Mouse (Mus musculus) liver, postnatal 0 days (tissue): Measurements from ENCODE around the gene Pced1b. TPM values are rescaled to one million over a fixed set of nuclear protein-coding genes. Genes with fewer than 3 reads are reported as not detected.
A peak's percentile ranks its signal among the peaks of the same experiment; 100 is the strongest.

ENCODE experiments used
- ATAC-seq: fragments of 200-750 bp; cut with Nextera tagmentation; 2 replicates; pipeline ENCODE4 v1.8.0; 2017; ENCODE audit warnings: mild to moderate bottlenecking, moderate library complexity
- DNase-seq: peaks from one replicate; pipeline ENCODE4 v3.0.0-alpha.2; 2016
- H3K27ac ChIP-seq: fragments of 300-500 bp; sonication (generic); 2 replicates; pipeline ENCODE4 v1.5.1; 2014; ENCODE audit warnings: antibody characterized with exemption, moderate library complexity, mild to moderate bottlenecking, low read depth
- H3K27me3 ChIP-seq: fragments of 300-500 bp; sonication (generic); 2 replicates; pipeline ENCODE4 v1.6.1; 2014; ENCODE audit warnings: low read length, control low read depth, mixed read lengths; ENCODE audit not compliant: insufficient read depth
- H3K36me3 ChIP-seq: fragments of 300-500 bp; sonication (generic); replicated peaks from 2 replicates; pipeline ENCODE4 v1.6.1; 2014; ENCODE audit warnings: mild to moderate bottlenecking, control low read depth, low read length, moderate library complexity, mixed read lengths; ENCODE audit not compliant: insufficient read depth
- H3K4me1 ChIP-seq: fragments of 300-500 bp; sonication (generic); 2 replicates; pipeline ENCODE4 v1.6.1; 2014; ENCODE audit warnings: antibody characterized with exemption, mild to moderate bottlenecking, control low read depth; ENCODE audit not compliant: insufficient read depth
- H3K4me2 ChIP-seq: fragments of 300-500 bp; sonication (generic); 2 replicates; pipeline ENCODE4 v1.6.1; 2014; ENCODE audit warnings: low read depth, mild to moderate bottlenecking, low read length, moderate library complexity, mixed read lengths
- H3K4me3 ChIP-seq: fragments of 300-500 bp; sonication (generic); 2 replicates; pipeline ENCODE4 v1.5.1; 2014; ENCODE audit warnings: low read depth, low read length
- H3K9ac ChIP-seq: fragments of 300-500 bp; sonication (generic); replicated peaks from 2 replicates; pipeline ENCODE4 v1.6.1; 2014; ENCODE audit warnings: mild to moderate bottlenecking, moderate library complexity
- H3K9me3 ChIP-seq: fragments of 300-500 bp; sonication (generic); 2 replicates; pipeline ENCODE4 v1.6.1; 2016; ENCODE audit warnings: mild to moderate bottlenecking, control low read depth, low read length, mixed read lengths
- CTCF ChIP-seq: sonication (generic); IDR thresholded peaks from 2 replicates; pipeline ENCODE4 v1.5.1; 2016; ENCODE audit warnings: antibody characterized with exemption, low read depth
- EP300 ChIP-seq: IDR thresholded peaks from 2 replicates; pipeline ENCODE4 v1.6.1; 2016; ENCODE audit warnings: antibody characterized with exemption, low read depth, mild to moderate bottlenecking
- WGBS: fragments of 180-500 bp; shearing (Covaris S2); extraction: QIAGEN DNeasy Blood & Tissue Kit; methylation state at CpG from one replicate; pipeline ENCODE4 v1.1.7; 2014; ENCODE audit not compliant: insufficient replicate concordance; 5-methylcytosine and 5-hydroxymethylcytosine counted together
- polyA plus RNA-seq: library from polyadenylated mRNA; unstranded; fragments of >200 nt; fragmentation: Nextera tagmentation; extraction: Ambion mirVana; gene quantifications from 2 replicates; pipeline ENCODE4 v1.2.1, GENCODE M21; 2015

Gene Pced1b
- polyA plus RNA-seq, 1 experiment from 2014 or later, result 2.8 TPM

DNA sequence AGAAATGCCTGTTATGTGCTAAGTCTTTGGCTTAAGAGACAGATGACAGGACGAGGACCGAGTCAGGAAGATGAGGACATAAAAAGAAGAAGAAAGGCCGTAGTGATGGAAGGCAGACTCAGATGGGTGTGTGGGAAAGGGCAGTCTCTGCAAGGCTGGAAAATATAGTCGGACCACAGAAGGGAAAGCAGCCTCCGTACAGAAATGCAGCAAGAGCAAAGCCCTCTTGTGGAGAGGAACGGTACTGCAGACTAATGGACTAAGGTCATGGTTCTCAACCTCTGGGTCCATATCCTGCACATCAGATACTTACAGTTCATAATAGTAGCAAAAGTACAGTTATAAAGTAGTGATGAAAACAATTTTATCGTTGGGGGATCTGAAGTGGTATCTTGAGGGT lies 11.7 kb upstream of the Pced1b start:
- WGBS, result 20% methylated on average over 7 of the region's 7 CpGs
- Histone ChIP-seq H3K27me3 (no peaks in the 10 kb centered on the region), H3K9ac (no peak overlapping the region), H3K9me3 (no peaks in the 10 kb centered on the region), H3K36me3 (no peaks in the 10 kb centered on the region), H3K4me3 (no peak overlapping the region), H3K4me1 (no peaks in the 10 kb centered on the region), H3K27ac (no peak overlapping the region), H3K4me2 (no peak overlapping the region)
- DNase-seq, result peak; percentile 72
- peak; percentile 95 for TF ChIP-seq CTCF
- no peak for TF ChIP-seq EP300
- no peak for ATAC-seq

DNA sequence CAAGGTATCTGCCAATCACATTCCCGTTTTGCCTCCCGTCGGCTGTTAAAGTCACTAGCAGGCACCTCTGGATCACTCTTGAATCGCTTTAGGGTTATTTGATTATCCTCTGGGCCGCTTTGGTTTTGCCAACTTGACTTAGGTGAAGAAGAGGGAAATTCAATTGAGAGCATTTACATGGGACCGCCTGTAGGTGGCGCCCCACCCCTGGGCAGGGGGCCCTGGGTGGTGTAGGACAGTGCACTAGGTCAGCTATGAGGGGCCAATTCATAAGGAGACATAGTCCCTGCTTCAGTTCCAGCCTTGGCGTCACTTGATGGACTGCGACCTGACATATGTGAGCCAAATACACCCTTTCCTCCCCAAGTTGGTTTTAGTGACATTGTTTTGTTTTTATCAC lies 10.0 kb upstream of the Pced1b start:
- H3K27me3 ChIP-seq, result no peaks in the 10 kb centered on the region
- peak; percentile 56 for ATAC-seq
- H3K4me3 ChIP-seq, result no peak overlapping the region
- H3K4me1 ChIP-seq, result no peaks in the 10 kb centered on the region
- no peak overlapping the region for H3K4me2 ChIP-seq
- H3K9me3 ChIP-seq, result no peaks in the 10 kb centered on the region
- H3K9ac ChIP-seq, result no peak overlapping the region
- no peak overlapping the region for H3K27ac ChIP-seq
- no peaks in the 10 kb centered on the region for H3K36me3 ChIP-seq
- 36% methylated on average over 9 of the region's 9 CpGs for WGBS
- TF ChIP-seq CTCF, result peak; percentile 85
- TF ChIP-seq EP300, result no peak
- peak; percentile 72 for DNase-seq

DNA sequence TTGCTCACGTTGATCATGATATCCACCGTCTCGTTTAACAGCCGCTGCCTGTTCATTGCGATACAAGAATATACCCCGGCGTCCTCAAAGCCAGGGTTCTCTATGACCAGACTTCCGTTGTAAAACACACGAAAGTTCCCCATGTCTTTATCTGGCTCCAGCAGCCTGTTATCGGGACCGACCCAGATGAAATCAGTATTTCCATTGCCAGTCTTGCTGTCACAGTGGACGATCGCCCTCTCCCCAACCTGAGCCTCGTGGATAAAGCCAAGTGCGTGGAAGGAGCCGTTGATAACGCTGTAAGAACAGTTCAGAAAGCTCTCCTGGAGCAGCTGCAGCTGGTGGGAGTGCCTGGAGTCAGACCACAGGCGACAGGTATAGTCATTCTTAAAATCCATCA lies 1.5 kb upstream of the Pced1b start:
- Histone ChIP-seq H3K36me3 (no peaks in the 10 kb centered on the region), H3K27me3 (peaks cover 26% of the 10 kb centered on the region), H3K4me3 (no peak overlapping the region), H3K27ac (no peak overlapping the region), H3K4me1 (peaks cover 3% of the 10 kb centered on the region; the same call in 1 of the 2 replicates), H3K9ac (no peak overlapping the region), H3K9me3 (no peaks in the 10 kb centered on the region), H3K4me2 (peak overlapping the region; percentile 98)
- 35% methylated on average over 18 of the region's 18 CpGs for WGBS
- TF ChIP-seq CTCF (no peak), EP300 (peak; percentile 91)
- ATAC-seq (peak; percentile 17), DNase-seq (peak; percentile 29)

DNA sequence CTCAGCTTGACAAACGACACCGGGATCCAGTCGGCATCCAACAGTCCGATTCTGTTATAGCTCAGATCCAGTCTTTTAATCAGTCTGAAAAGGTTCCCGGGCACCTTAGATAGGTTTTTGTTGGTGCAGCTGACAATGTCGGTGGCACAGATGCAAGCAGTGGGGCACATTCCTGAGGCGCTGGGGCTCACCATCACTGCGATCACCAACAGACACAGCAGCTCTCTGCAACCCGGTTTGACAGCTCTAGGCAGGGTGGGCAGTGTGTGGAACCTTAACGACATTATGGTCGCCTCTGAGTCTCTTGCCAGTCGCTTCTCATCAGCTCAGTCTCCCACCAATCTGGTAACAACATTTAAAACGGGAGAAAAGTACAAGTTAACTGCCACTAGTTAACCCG lies 651 bp upstream of the Pced1b start:
- H3K27me3 ChIP-seq, result peaks cover 26% of the 10 kb centered on the region
- peaks cover 3% of the 10 kb centered on the region; the same call in 1 of the 2 replicates for H3K4me1 ChIP-seq
- H3K36me3 ChIP-seq, result no peaks in the 10 kb centered on the region
- no peaks in the 10 kb centered on the region for H3K9me3 ChIP-seq
- H3K9ac ChIP-seq, result peak overlapping the region; percentile 91; the same call in 1 of the 2 replicates
- no peak for DNase-seq
- ATAC-seq, result no peak
- H3K4me2 ChIP-seq, result peak overlapping the region; percentile 98
- peak overlapping the region; percentile 80 for H3K4me3 ChIP-seq
- H3K27ac ChIP-seq, result no peak overlapping the region
- no peak for TF ChIP-seq EP300
- no peak for TF ChIP-seq CTCF
- 23% methylated on average over 14 of the region's 14 CpGs for WGBS

DNA sequence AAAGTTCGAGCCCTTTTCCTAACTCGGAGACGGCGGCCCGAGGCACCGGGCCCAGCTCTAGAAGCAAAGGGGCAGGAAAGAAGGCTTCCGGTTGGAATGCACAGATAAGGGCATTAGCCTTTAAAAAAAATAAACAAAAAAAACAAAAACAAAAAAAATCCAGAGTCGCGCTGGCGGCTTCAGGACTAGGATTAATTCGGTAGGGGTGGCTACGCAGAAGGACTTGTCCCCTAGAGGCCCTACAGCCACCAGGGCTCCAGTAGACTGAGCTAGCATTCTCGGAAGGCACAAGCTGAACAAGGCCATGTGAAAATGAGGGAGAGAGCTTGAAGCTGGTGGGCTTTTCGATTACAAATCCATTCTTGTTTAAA lies 869 bp downstream of the Pced1b start:
- Histone ChIP-seq H3K27me3 (peaks cover 26% of the 10 kb centered on the region), H3K4me1 (peaks cover 3% of the 10 kb centered on the region; the same call in 1 of the 2 replicates), H3K4me3 (peak overlapping the region; percentile 80), H3K9ac (peak overlapping the region; percentile 91), H3K4me2 (peak overlapping the region; percentile 98), H3K27ac (peak overlapping the region; percentile 97), H3K36me3 (no peaks in the 10 kb centered on the region), H3K9me3 (no peaks in the 10 kb centered on the region)
- WGBS, result under 1% methylated on average over 14 of the region's 14 CpGs
- DNase-seq, result peak; percentile 34
- TF ChIP-seq CTCF (no peak), EP300 (0 out of 2 replicates have a peak, but pooled peaks have one; percentile 11)
- peak; percentile 48 for ATAC-seq

DNA sequence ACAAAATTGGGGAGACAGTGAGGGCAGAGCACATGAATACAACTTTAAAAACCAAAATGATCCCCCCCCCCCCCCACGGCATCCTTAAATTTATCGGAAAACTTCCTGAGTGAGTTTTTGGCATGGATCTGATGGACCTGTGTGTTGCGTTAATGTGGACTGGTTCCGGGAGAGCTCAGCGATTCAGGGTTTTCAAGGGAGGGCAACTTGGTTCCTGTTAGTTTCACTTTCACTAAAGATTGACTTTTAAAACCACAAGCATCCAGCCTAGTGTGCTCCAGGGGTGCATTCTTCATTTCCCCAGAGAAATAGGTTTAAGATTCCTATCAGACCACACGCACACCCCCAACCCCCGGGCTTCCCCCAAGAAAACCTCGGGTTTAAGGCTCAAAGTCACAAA lies 1.4 kb downstream of the Pced1b start:
- Histone ChIP-seq H3K27me3 (peaks cover 26% of the 10 kb centered on the region), H3K9ac (peak overlapping the region; percentile 91), H3K4me2 (peak overlapping the region; percentile 98), H3K4me3 (peak overlapping the region; percentile 80), H3K4me1 (peaks cover 3% of the 10 kb centered on the region; the same call in 1 of the 2 replicates), H3K36me3 (no peaks in the 10 kb centered on the region), H3K9me3 (no peaks in the 10 kb centered on the region), H3K27ac (peak overlapping the region; percentile 97)
- TF ChIP-seq CTCF (no peak), EP300 (no peak)
- WGBS, result 9% methylated on average over 8 of the region's 8 CpGs
- ATAC-seq (peak; percentile 27; the same call in 1 of the 2 replicates), DNase-seq (peak; percentile 36)
